Mouse (Mus musculus) thymus, adult 2 months (tissue): ENCODE results near the gene Psma6.
"Not testable (repeated sequence)": the region's sequence is repeated elsewhere in the genome, so short reads cannot be mapped to it uniquely, and the experiment has no call there.

Source experiments
- CTCF ChIP-seq: fragments of 200-500 bp; IDR thresholded peaks from 2 replicates; pipeline ENCODE4 v1.5.1; 2012; ENCODE audit warnings: mild to moderate bottlenecking, control low read depth, low read length, moderate library complexity, borderline replicate concordance; ENCODE audit not compliant: control insufficient read depth, poor library complexity, insufficient read depth; ENCODE audit errors: extremely low read depth
- POLR2A ChIP-seq: fragments of 200-500 bp; IDR thresholded peaks from 2 replicates; pipeline ENCODE4 v1.6.1; 2012; ENCODE audit warnings: mild to moderate bottlenecking, low read length, control low read depth, moderate library complexity; ENCODE audit not compliant: control insufficient read depth, poor library complexity, insufficient read depth; ENCODE audit errors: extremely low read depth

GRCm38 (mm10) chr12:55343045-55343444 is 41.0 kb upstream of the Psma6 start:
- TF ChIP-seq POLR2A, CTCF: not testable (repeated sequence)
